Mouse (Mus musculus): ENCODE results near the gene Rpl7l1. TPM values are rescaled to one million over a fixed set of nuclear protein-coding genes. Genes with fewer than 3 reads are reported as not detected.

Rpl7l1 gene
- polyA plus RNA-seq, 1 experiment from 2014 or later, result 178 TPM

- H3K4me2 ChIP-seq, result no peak overlapping the region
- H3K4me1 ChIP-seq, result peaks cover 8% of the 10 kb centered on the region; the same call in 1 of the 2 replicates
- 71% methylated on average over 12 of the region's 12 CpGs for WGBS
- no peak overlapping the region for H3K4me3 ChIP-seq
- no peak overlapping the region; the same call in 1 of the 2 replicates for H3K9ac ChIP-seq
- no peaks in the 10 kb centered on the region for H3K9me3 ChIP-seq
- no peak overlapping the region for H3K27ac ChIP-seq
- no peak for ATAC-seq (ENCODE audit: insufficient number of reproducible peaks, insufficient read depth, low FRiP score, low TSS enrichment, low read depth)
- H3K36me3 ChIP-seq, result no peaks in the 10 kb centered on the region
- no peaks in the 10 kb centered on the region for H3K27me3 ChIP-seq
Measured at GRCm38 (mm10) chr17:46758753-46759152, 23.7 kb downstream of the Rpl7l1 start.

- H3K4me2 ChIP-seq, result peak within 1 kb of the TSS; percentile 72
- peaks cover 19% of the 10 kb centered on the region for H3K4me1 ChIP-seq
- under 1% methylated on average over 56 of the region's 58 CpGs for WGBS
- H3K27ac ChIP-seq, result peak within 1 kb of the TSS; percentile 88
- ATAC-seq (ENCODE audit: insufficient number of reproducible peaks, insufficient read depth, low FRiP score, low TSS enrichment, low read depth), result peak; percentile 97
- no peaks in the 10 kb centered on the region for H3K9me3 ChIP-seq
- peak within 1 kb of the TSS; percentile 77 for H3K9ac ChIP-seq
- peaks cover 4% of the 10 kb centered on the region; the same call in 1 of the 2 replicates for H3K36me3 ChIP-seq
- no peaks in the 10 kb centered on the region for H3K27me3 ChIP-seq
- peak within 1 kb of the TSS; percentile 75 for H3K4me3 ChIP-seq
Measured at GRCm38 (mm10) chr17:46751794-46752556, 30.5 kb downstream of the Rpl7l1 start, which contains the start of gene Cnpy3. Cnpy3 (minus strand) TSS chr17:46752214.

DNA sequence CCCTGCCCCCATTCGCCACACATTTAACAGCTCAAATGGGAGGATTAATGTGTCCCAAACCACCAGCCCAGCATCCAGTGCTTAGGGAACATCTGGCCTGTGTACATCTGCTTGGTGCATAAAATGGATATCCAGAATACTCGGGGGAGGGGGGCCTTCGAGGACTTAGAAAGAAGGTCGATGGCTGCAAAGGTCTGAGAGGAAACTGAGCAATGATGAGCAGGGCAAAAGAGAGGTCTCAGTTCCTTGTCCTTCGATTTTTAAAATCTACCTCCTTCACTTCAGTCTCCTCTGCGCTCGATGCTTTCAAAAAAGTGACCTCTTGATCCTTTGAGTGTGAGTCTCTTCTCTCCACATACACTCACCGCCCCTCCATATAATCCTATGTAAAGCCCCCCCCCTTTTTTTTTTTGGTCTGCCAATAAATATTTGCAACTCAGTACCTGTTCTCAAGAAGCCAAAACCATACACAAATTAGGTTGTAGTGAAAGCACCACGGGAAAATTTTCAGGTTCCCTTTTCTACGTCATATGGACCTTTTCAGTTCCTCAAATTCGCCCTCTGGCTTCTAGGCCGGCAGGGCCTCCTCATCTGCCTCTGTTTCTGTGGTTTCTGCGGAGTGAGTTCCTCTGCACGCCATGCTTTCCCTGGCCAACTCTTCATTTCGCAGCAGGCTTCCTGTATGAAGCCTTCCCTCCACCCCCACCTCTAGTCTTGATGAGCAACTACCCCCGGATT lies 31.2 kb downstream of the Rpl7l1 start:
- peak overlapping the region; percentile 75 for H3K4me3 ChIP-seq
- WGBS, result 25% methylated on average over 16 of the region's 16 CpGs
- H3K27me3 ChIP-seq, result no peaks in the 10 kb centered on the region
- peak; percentile 10; the same call in 1 of the 2 replicates for ATAC-seq (ENCODE audit: insufficient number of reproducible peaks, insufficient read depth, low FRiP score, low TSS enrichment, low read depth)
- peak overlapping the region; percentile 88 for H3K27ac ChIP-seq
- H3K9me3 ChIP-seq, result no peaks in the 10 kb centered on the region
- H3K36me3 ChIP-seq, result peaks cover 12% of the 10 kb centered on the region
- peak overlapping the region; percentile 77 for H3K9ac ChIP-seq
- peaks cover 13% of the 10 kb centered on the region for H3K4me1 ChIP-seq
- H3K4me2 ChIP-seq, result peak overlapping the region; percentile 72

- 91% methylated on average over 4 of the region's 4 CpGs for WGBS
- no peaks in the 10 kb centered on the region for H3K9me3 ChIP-seq
- peak overlapping the region; percentile 72 for H3K4me2 ChIP-seq
- peaks cover 18% of the 10 kb centered on the region for H3K36me3 ChIP-seq
- peak overlapping the region; percentile 77 for H3K9ac ChIP-seq
- peak overlapping the region; percentile 88; the same call in 1 of the 2 replicates for H3K27ac ChIP-seq
- no peaks in the 10 kb centered on the region for H3K27me3 ChIP-seq
- peaks cover 12% of the 10 kb centered on the region for H3K4me1 ChIP-seq
- H3K4me3 ChIP-seq, result peak overlapping the region; percentile 75
- ATAC-seq (ENCODE audit: insufficient number of reproducible peaks, insufficient read depth, low FRiP score, low TSS enrichment, low read depth), result no peak
Measured at GRCm38 (mm10) chr17:46750580-46750979, 31.9 kb downstream of the Rpl7l1 start.

- Histone ChIP-seq H3K4me1 (peaks cover 12% of the 10 kb centered on the region), H3K27me3 (no peaks in the 10 kb centered on the region), H3K9me3 (no peaks in the 10 kb centered on the region), H3K4me3 (no peak overlapping the region), H3K27ac (no peak overlapping the region), H3K9ac (no peak overlapping the region), H3K4me2 (no peak overlapping the region), H3K36me3 (peaks cover 27% of the 10 kb centered on the region)
- 84% methylated on average over 5 of the region's 5 CpGs for WGBS
- ATAC-seq (ENCODE audit: insufficient number of reproducible peaks, insufficient read depth, low FRiP score, low TSS enrichment, low read depth), result no peak
Measured at GRCm38 (mm10) chr17:46749282-46749681, 33.2 kb downstream of the Rpl7l1 start.

- Histone ChIP-seq H3K4me3 (no peak overlapping the region), H3K4me1 (peaks cover 12% of the 10 kb centered on the region), H3K9ac (no peak overlapping the region), H3K9me3 (no peaks in the 10 kb centered on the region), H3K4me2 (no peak overlapping the region), H3K27ac (no peak overlapping the region), H3K27me3 (no peaks in the 10 kb centered on the region), H3K36me3 (peaks cover 41% of the 10 kb centered on the region)
- no peak for ATAC-seq (ENCODE audit: insufficient number of reproducible peaks, insufficient read depth, low FRiP score, low TSS enrichment, low read depth)
- WGBS, result 89% methylated on average over 2 of the region's 2 CpGs
Measured at GRCm38 (mm10) chr17:46747806-46748205, 34.7 kb downstream of the Rpl7l1 start.

- no peak for ATAC-seq (ENCODE audit: insufficient number of reproducible peaks, insufficient read depth, low FRiP score, low TSS enrichment, low read depth)
- Histone ChIP-seq H3K36me3 (peaks cover 47% of the 10 kb centered on the region), H3K4me1 (peaks cover 12% of the 10 kb centered on the region), H3K4me2 (no peak overlapping the region), H3K9me3 (no peaks in the 10 kb centered on the region), H3K27me3 (no peaks in the 10 kb centered on the region), H3K27ac (no peak overlapping the region), H3K9ac (no peak overlapping the region), H3K4me3 (no peak overlapping the region)
- WGBS, result 85% methylated on average over 8 of the region's 8 CpGs
Measured at GRCm38 (mm10) chr17:46747234-46747633, 35.2 kb downstream of the Rpl7l1 start.

DNA sequence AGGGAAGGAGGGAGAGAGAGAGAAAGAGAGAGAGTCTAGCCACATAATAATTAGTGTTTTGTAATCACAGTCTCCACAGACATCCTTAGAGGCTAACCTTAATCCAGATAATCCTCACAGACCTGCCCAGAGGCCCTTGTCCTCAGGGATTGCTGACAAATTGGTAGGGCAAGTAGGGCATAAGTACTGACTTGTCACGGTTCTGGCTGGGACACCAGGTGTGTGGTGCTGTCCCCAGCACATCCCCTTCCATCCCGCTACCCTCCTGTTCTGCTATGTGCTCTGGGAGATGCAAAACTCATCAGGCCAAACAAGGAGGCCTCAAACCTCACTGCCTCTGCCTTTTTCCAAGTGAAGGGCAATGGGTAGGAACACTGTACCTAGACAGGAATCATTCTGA lies 37.0 kb downstream of the Rpl7l1 start:
- Histone ChIP-seq H3K4me1 (peaks cover 3% of the 10 kb centered on the region), H3K4me2 (no peak overlapping the region), H3K4me3 (no peak overlapping the region), H3K27me3 (no peaks in the 10 kb centered on the region), H3K9me3 (no peaks in the 10 kb centered on the region), H3K9ac (no peak overlapping the region), H3K36me3 (peaks cover 52% of the 10 kb centered on the region), H3K27ac (no peak overlapping the region)
- WGBS, result 76% methylated on average over 2 of the region's 2 CpGs
- ATAC-seq (ENCODE audit: insufficient number of reproducible peaks, insufficient read depth, low FRiP score, low TSS enrichment, low read depth), result no peak

DNA sequence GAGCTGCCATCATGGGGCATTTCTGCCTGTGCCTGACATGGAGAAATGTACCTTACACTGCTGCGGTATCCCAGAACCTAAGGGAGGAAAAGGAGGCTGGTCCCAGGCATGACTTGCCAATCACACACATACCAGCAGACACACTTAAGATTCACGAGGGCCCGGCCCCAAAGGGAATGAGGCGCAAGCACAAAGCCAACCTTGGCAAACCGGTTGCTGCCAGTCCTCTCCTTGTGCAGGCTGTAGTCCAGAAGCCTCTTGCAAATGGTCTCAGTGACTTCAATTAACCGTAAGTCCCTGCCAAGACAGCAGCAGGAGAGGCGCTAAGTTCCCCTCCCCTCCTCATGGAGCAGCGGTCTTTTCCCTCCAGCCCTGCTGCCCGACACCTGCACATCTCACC lies 39.5 kb downstream of the Rpl7l1 start:
- Histone ChIP-seq H3K4me2 (no peak overlapping the region), H3K9me3 (no peaks in the 10 kb centered on the region), H3K4me3 (no peak overlapping the region), H3K27ac (no peak overlapping the region), H3K4me1 (no peaks in the 10 kb centered on the region), H3K27me3 (no peaks in the 10 kb centered on the region), H3K36me3 (peaks cover 60% of the 10 kb centered on the region), H3K9ac (no peak overlapping the region)
- ATAC-seq (ENCODE audit: insufficient number of reproducible peaks, insufficient read depth, low FRiP score, low TSS enrichment, low read depth), result no peak
- 89% methylated on average over 9 of the region's 9 CpGs for WGBS

GRCm38 (mm10) chr17:46741305-46741704 lies 41.2 kb downstream of the Rpl7l1 start:
- Histone ChIP-seq H3K9ac (no peak overlapping the region), H3K27me3 (no peaks in the 10 kb centered on the region), H3K4me2 (no peak overlapping the region), H3K4me3 (no peak overlapping the region), H3K4me1 (no peaks in the 10 kb centered on the region), H3K36me3 (peaks cover 60% of the 10 kb centered on the region), H3K27ac (no peak overlapping the region), H3K9me3 (no peaks in the 10 kb centered on the region)
- WGBS, result 95% methylated on average over 6 of the region's 6 CpGs
- ATAC-seq (ENCODE audit: insufficient number of reproducible peaks, insufficient read depth, low FRiP score, low TSS enrichment, low read depth), result no peak

DNA sequence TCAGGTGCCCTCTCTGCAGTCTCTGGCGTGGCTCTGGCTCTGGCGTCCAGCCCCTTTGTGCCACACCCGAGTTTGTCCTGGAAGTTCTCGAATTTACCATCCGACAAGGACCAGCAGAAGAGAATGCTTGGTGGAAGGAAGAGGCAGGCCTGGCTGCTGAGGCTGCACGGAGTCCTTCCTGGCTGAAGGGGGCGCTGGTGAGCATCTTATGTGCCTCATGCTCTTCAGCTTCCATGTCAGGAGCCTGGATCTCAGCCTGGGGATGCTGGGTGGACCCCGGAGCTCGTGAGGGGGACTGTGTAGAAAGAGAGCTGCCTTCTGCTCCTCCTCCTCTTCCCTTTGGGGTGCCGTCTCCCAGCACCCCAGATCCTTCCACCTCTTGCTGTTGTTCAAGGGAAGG lies 46.3 kb downstream of the Rpl7l1 start:
- H3K27ac ChIP-seq, result no peak overlapping the region
- no peak overlapping the region for H3K9ac ChIP-seq
- H3K4me3 ChIP-seq, result no peak overlapping the region
- no peaks in the 10 kb centered on the region for H3K9me3 ChIP-seq
- WGBS, result 69% methylated on average over 10 of the region's 10 CpGs
- no peak overlapping the region for H3K4me2 ChIP-seq
- ATAC-seq (ENCODE audit: insufficient number of reproducible peaks, insufficient read depth, low FRiP score, low TSS enrichment, low read depth), result no peak
- no peaks in the 10 kb centered on the region for H3K27me3 ChIP-seq
- H3K36me3 ChIP-seq, result peaks cover 43% of the 10 kb centered on the region
- H3K4me1 ChIP-seq, result no peaks in the 10 kb centered on the region

DNA sequence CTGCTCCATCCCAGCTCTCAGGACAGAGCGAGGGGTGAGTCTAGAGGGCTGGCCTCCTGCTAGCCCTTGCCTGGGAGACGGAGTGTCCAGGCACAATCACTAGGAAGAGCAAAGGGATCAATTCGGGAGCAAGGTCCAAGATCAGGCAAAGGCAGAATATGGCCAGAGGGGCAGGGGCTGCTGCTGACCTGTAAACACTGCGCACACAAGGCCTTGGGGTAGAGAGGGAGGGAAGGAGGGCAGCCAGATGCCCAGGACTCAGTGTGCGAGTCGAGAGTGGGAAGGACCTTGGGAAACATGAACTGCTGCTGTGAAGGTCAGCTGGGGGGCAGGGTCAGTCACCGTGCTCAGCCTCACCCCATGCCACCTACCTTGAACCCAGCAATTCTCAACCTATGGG lies 47.2 kb downstream of the Rpl7l1 start:
- ATAC-seq (ENCODE audit: insufficient number of reproducible peaks, insufficient read depth, low FRiP score, low TSS enrichment, low read depth), result no peak
- WGBS, result 86% methylated on average over 7 of the region's 7 CpGs
- Histone ChIP-seq H3K9me3 (no peaks in the 10 kb centered on the region), H3K4me1 (no peaks in the 10 kb centered on the region), H3K4me2 (no peak overlapping the region), H3K27ac (no peak overlapping the region), H3K9ac (no peak overlapping the region), H3K36me3 (peaks cover 42% of the 10 kb centered on the region), H3K27me3 (0 out of 2 replicates have a peak, but pooled peaks cover under 1% of the 10 kb centered on the region), H3K4me3 (no peak overlapping the region)
